Mouse (Mus musculus) lung, adult 2 months (tissue): ENCODE data around the gene Morn3.
A peak's percentile ranks its signal among the peaks of the same experiment; 100 is the strongest.

ENCODE experiments used
- CTCF ChIP-seq: fragments of 200-500 bp; IDR thresholded peaks from 2 replicates; pipeline ENCODE4 v1.5.1; 2011; ENCODE audit warnings: mild to moderate bottlenecking, low read length, control low read depth; ENCODE audit not compliant: insufficient read depth
- POLR2A ChIP-seq: fragments of 200-500 bp; IDR thresholded peaks from 2 replicates; pipeline ENCODE4 v1.6.1; 2011; ENCODE audit warnings: low read depth, mild to moderate bottlenecking, control low read depth, low read length, borderline replicate concordance; ENCODE audit errors: extremely low read depth

DNA sequence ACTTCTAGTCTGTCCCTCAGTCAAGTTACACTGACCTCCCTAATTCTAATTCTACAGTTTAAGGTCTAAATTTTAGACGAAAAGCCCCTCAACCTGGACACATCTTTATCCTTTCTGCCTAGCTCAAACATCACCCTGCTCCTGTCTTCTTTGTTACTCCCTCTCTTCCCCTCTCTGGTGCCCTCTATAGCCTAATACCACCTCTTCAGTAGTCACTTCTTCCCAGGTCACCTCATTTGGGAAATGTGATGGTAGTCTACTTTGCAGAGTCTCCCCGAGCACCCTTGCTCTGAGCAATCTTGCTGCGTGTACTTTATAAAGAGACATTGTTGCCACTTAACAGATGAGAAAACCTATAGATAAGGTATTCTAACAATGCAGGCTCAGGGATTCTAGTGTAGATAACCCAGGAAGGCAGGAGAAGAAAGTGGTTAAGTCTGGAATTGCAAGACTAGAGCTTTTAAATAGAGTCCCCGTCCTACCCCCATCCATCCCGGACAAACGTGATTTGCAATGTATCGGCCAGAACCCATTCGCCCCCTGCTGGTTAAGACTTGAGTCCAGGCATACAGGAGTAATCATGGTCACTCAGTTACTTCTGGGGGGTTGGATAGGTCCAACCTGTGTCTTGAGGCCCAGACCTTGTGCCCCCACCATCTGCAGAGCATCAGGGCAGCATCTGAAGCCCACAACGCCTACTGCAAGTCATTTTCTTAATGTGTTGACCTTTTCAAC is 1.1 kb downstream of the Morn3 start:
- TF ChIP-seq POLR2A (no peak), CTCF (peak; percentile 78)
